Mouse (Mus musculus): ENCODE results near the gene Gsx1.

DNA sequence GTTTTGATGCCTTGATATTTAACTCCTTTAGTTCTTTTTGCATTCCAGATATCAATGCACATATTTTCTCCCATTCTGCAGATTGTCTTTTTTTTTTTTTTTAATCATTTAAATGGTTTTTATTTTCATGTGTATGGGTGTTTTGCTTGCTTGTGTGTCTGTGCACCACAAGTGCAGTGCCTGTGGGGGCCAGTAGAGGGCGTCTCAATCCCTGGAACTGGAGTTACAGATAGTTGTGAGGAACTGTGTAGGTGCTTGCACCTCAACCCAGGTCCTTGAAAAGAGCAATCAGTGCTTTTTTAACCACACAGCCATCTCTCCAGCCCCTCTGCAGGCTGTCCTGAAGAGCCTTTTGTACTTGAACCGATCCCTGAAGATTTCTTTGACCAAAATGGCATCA is 20.0 kb downstream of the Gsx1 start:
- TF ChIP-seq ELF1 (IDR thresholded peaks at IDR 0.05; ENCODE audit: low read depth, low read length) (no peak), EP300 (IDR thresholded peaks at IDR 0.05; ENCODE audit: low read length) (no peak), IRF4 (IDR thresholded peaks at IDR 0.05; ENCODE audit: low read depth, low read length) (no peak), MAFK (IDR thresholded peaks at IDR 0.05; ENCODE audit: insufficient replicate concordance, low read length) (no peak), CTCF (conservative IDR thresholded peaks at IDR 0.05 in 1 of 2, IDR thresholded peaks at IDR 0.05 in 1 of 2; ENCODE audit: low read depth in 2 of 2, low read length in 2 of 2) (peak in 1 of 2 experiments; percentile 14; a peak in 1 of 4 replicates), USF1 (IDR thresholded peaks at IDR 0.05; ENCODE audit: low read depth, low read length) (no peak), NELFE (IDR thresholded peaks at IDR 0.05; ENCODE audit: low read depth, low read length) (no peak), HCFC1 (IDR thresholded peaks at IDR 0.05; ENCODE audit: low read depth, low read length) (no peak), POLR2A (IDR thresholded peaks at IDR 0.05; ENCODE audit: low read depth, low read length) (no peak), BHLHE40 (IDR thresholded peaks at IDR 0.05; ENCODE audit: low read depth, low read length) (no peak), ZNF384 (IDR thresholded peaks at IDR 0.05; ENCODE audit: low read depth, low read length) (no peak), CHD2 (IDR thresholded peaks at IDR 0.05; ENCODE audit: low read length) (no peak), TBP (conservative IDR thresholded peaks at IDR 0.05; ENCODE audit: low read depth, low read length) (no peak), SIN3A (IDR thresholded peaks at IDR 0.05; ENCODE audit: low read length) (no peak)
